Mouse (Mus musculus) lung, embryonic 15.5 days (tissue): ENCODE measurements at regions not wholly inside any gene's neighbourhood (a gene's known extent, or its start where the extent isn't known, plus 50 kb on each side); places are given as distances from the start of the nearest gene placed in this dataset.
A peak's percentile ranks its signal among the peaks of the same experiment; 100 is the strongest.
"Not testable (repeated sequence)": the region's sequence is repeated elsewhere in the genome, so short reads cannot be mapped to it uniquely, and the experiment has no call there.

Experiments
- ATAC-seq: fragments of 200-750 bp; cut with Nextera tagmentation; 2 replicates; pipeline ENCODE4 v1.8.0; 2017; ENCODE audit warnings: moderate number of reproducible peaks, borderline replicate concordance; ENCODE audit not compliant: low FRiP score, low TSS enrichment; ENCODE audit errors: extremely low read depth
- H3K27ac ChIP-seq: fragments of 300-500 bp; sonication (generic); 2 replicates; pipeline ENCODE4 v1.5.1; 2015; ENCODE audit warnings: moderate library complexity, mild to moderate bottlenecking, inconsistent platforms
- H3K27me3 ChIP-seq: fragments of 300-500 bp; sonication (generic); 2 replicates; pipeline ENCODE4 v1.6.1; 2015; ENCODE audit warnings: inconsistent platforms
- H3K36me3 ChIP-seq: fragments of 300-500 bp; sonication (generic); 2 replicates; pipeline ENCODE4 v1.6.1; 2015; ENCODE audit warnings: inconsistent platforms
- H3K4me1 ChIP-seq: fragments of 300-500 bp; sonication (generic); 2 replicates; pipeline ENCODE4 v1.6.1; 2015; ENCODE audit warnings: inconsistent platforms
- H3K4me2 ChIP-seq: fragments of 300-500 bp; sonication (generic); 2 replicates; pipeline ENCODE4 v1.6.1; 2015; ENCODE audit warnings: inconsistent platforms, mild to moderate bottlenecking, moderate library complexity
- H3K4me3 ChIP-seq: fragments of 300-500 bp; sonication (generic); 2 replicates; pipeline ENCODE4 v1.5.1; 2015; ENCODE audit warnings: mild to moderate bottlenecking, inconsistent platforms
- H3K9ac ChIP-seq: fragments of 300-500 bp; sonication (generic); 2 replicates; pipeline ENCODE4 v1.6.1; 2015; ENCODE audit warnings: inconsistent platforms
- H3K9me3 ChIP-seq: fragments of 300-500 bp; sonication (generic); 2 replicates; pipeline ENCODE4 v1.6.1; 2016; ENCODE audit warnings: inconsistent platforms
- WGBS: fragments of 180-500 bp; shearing (Covaris S2); methylation state at CpG from one replicate; pipeline ENCODE4 v1.1.7; 2015; 5-methylcytosine and 5-hydroxymethylcytosine counted together

DNA sequence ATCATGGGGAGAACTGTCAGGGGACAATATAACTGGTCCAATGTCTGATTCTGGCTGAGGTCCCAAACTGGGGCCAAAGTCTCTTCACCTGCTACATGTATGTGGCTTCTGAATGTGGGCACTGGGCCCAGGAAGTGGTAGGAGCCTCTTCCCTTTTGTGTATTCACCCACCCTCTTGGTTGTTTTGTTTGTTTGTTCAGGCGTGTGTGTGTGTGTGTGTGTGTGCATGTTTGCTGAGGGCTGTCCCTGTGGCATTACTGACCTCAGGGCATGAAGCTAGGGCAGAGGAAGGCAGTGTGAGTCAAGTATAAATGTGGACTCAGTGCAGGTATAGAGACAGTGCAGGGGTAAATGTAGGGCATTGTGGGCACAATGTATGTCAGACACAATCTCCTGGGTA is 331.3 kb upstream of the Shh start:
- Histone ChIP-seq H3K36me3 (no peaks in the 10 kb centered on the region), H3K27ac (no peak overlapping the region), H3K4me3 (no peak overlapping the region), H3K4me2 (no peak overlapping the region), H3K27me3 (no peaks in the 10 kb centered on the region), H3K9ac (no peak overlapping the region), H3K4me1 (peaks cover 13% of the 10 kb centered on the region), H3K9me3 (no peaks in the 10 kb centered on the region)
- WGBS: 45% methylated on average over 1 of the region's 1 CpGs
- no peak for ATAC-seq

- WGBS: 89% methylated on average over 6 of the region's 6 CpGs
- 0 out of 2 replicates have a peak, but pooled peaks have one; percentile 56 for ATAC-seq
- Histone ChIP-seq H3K36me3 (no peaks in the 10 kb centered on the region), H3K9me3 (no peaks in the 10 kb centered on the region), H3K9ac (no peak overlapping the region), H3K4me3 (no peak overlapping the region), H3K4me2 (no peak overlapping the region), H3K27ac (no peak overlapping the region), H3K4me1 (peaks cover 13% of the 10 kb centered on the region), H3K27me3 (no peaks in the 10 kb centered on the region)
These were observed 328.2 kb upstream of the Shh start for GRCm38 (mm10) chr5:28795130-28795758.

DNA sequence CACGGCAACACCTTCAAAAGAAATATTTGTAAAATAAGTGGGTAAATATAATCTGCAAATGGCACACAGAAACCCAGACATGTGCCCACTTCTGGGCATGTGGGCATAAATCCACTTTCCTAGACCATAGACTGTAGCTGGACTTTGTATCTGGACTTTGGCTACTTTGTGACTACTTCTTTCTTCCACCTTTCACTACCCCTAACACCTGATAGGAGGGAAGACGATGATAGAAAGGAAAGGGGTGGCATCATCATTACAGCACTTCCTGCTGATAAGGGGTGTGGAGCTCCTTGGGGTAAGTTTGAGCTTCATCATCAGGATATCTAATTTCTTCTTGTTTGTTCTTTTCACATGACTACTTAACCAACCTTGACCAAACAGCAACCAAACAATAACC is 326.7 kb upstream of the Shh start:
- H3K4me2 ChIP-seq: no peak overlapping the region
- no peak overlapping the region for H3K27ac ChIP-seq
- no peak for ATAC-seq
- H3K9ac ChIP-seq: no peak overlapping the region
- no peaks in the 10 kb centered on the region for H3K9me3 ChIP-seq
- no peaks in the 10 kb centered on the region for H3K36me3 ChIP-seq
- H3K27me3 ChIP-seq: no peaks in the 10 kb centered on the region
- H3K4me3 ChIP-seq: no peak overlapping the region
- 59% methylated on average over 2 of the region's 2 CpGs for WGBS
- 0 out of 2 replicates have a peak, but pooled peaks cover 1% of the 10 kb centered on the region for H3K4me1 ChIP-seq

DNA sequence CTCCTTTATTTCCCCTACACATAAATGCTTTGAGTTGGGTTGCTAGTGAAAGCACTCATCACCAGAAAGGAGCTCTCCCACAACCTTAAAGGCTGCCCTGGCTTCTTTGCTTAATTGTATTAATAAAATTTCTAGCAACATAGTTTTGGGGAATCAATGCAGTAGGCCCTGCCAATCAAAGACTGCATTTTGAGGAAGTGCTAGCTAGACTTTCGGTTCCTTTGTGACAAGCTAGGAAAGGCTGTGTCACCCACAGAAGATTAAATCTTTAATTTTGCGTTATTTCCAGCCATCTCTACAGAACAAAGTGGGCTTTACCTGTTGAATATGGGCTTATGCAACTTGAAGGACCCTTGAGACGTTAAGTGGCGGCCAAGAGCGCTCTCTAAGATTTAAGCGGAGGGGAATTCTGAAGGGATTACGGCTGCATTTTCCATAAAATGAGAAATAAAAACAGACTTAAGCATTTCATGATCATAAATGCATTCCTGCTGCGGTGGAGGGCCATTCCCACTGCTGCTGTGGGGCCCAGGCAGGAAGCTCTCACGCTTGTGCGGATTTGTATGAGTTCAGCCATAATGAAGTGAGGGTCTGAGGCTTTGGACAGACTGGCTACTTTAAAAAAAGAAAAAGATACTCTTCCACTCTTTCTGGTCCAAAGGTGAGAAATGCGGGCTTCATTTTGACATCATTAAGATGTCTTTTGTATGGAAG is 318.4 kb upstream of the Shh start:
- H3K4me2 ChIP-seq: no peak overlapping the region

DNA sequence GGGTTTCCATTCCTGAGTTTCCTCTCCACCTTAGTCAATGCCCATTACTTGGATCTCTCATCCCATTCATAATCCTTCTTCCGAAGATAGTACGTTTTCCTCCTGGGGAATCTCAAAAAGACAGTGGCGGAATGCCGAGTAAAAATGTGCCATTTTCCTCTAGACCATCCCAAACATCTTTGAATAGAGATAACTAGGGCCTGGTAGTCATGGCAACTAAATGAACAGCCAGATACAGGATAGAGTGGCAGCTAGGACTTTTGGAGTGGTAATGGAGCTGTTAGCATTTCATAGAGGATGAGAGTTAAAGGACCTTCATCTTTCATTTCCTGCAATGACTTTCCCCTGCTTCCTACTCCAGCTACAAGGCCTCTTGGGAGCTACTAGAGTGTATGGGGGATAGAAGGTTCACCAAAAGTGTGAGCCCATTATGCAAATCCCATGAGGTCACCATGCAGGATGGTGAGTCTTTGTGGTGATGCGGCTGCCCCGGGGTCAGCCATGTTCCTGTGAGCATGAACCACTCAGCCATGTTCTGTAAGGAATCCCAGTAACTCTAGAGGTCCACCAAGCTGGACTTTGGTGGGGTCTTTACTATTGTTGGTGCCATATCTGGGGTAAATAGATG is 317.4 kb upstream of the Shh start:
- 91% methylated on average over 6 of the region's 6 CpGs for WGBS
- Histone ChIP-seq H3K4me3 (no peak overlapping the region), H3K36me3 (no peaks in the 10 kb centered on the region), H3K4me2 (no peak overlapping the region), H3K27ac (no peak overlapping the region), H3K9me3 (no peaks in the 10 kb centered on the region), H3K4me1 (peaks cover 11% of the 10 kb centered on the region; the same call in 1 of the 2 replicates), H3K27me3 (no peaks in the 10 kb centered on the region), H3K9ac (no peak overlapping the region)
- no peak for ATAC-seq

More for the DNA sequence above, 318.4 kb upstream of the Shh start:
- Histone ChIP-seq H3K9me3 (no peaks in the 10 kb centered on the region), H3K27ac (peak overlapping the region; percentile 69), H3K4me1 (peaks cover 11% of the 10 kb centered on the region; the same call in 1 of the 2 replicates), H3K9ac (no peak overlapping the region), H3K36me3 (no peaks in the 10 kb centered on the region), H3K27me3 (no peaks in the 10 kb centered on the region), H3K4me3 (no peak overlapping the region)
- ATAC-seq: peak; percentile 49; the same call in 1 of the 2 replicates
- 37% methylated on average over 11 of the region's 11 CpGs for WGBS

GRCm38 (mm10) chr5:28775648-28776359 is 308.7 kb upstream of the Shh start:
- H3K4me3 ChIP-seq: no peak overlapping the region
- no peak overlapping the region for H3K27ac ChIP-seq
- H3K36me3 ChIP-seq: no peaks in the 10 kb centered on the region
- H3K4me1 ChIP-seq: no peaks in the 10 kb centered on the region
- H3K9me3 ChIP-seq: no peaks in the 10 kb centered on the region
- H3K9ac ChIP-seq: no peak overlapping the region
- ATAC-seq: no peak
- no peak overlapping the region for H3K4me2 ChIP-seq
- WGBS: 86% methylated on average over 2 of the region's 2 CpGs
- no peaks in the 10 kb centered on the region for H3K27me3 ChIP-seq

GRCm38 (mm10) chr5:28771796-28772195 is 304.7 kb upstream of the Shh start:
- no peak overlapping the region for H3K4me2 ChIP-seq
- H3K4me3 ChIP-seq: no peak overlapping the region
- no peak overlapping the region for H3K27ac ChIP-seq
- ATAC-seq: no peak
- H3K9me3 ChIP-seq: no peaks in the 10 kb centered on the region
- H3K27me3 ChIP-seq: no peaks in the 10 kb centered on the region
- whole genome bisulfite sequencing: 87% methylated on average over 1 of the region's 1 CpGs
- H3K4me1 ChIP-seq: no peaks in the 10 kb centered on the region
- H3K36me3 ChIP-seq: no peaks in the 10 kb centered on the region
- no peak overlapping the region for H3K9ac ChIP-seq

DNA sequence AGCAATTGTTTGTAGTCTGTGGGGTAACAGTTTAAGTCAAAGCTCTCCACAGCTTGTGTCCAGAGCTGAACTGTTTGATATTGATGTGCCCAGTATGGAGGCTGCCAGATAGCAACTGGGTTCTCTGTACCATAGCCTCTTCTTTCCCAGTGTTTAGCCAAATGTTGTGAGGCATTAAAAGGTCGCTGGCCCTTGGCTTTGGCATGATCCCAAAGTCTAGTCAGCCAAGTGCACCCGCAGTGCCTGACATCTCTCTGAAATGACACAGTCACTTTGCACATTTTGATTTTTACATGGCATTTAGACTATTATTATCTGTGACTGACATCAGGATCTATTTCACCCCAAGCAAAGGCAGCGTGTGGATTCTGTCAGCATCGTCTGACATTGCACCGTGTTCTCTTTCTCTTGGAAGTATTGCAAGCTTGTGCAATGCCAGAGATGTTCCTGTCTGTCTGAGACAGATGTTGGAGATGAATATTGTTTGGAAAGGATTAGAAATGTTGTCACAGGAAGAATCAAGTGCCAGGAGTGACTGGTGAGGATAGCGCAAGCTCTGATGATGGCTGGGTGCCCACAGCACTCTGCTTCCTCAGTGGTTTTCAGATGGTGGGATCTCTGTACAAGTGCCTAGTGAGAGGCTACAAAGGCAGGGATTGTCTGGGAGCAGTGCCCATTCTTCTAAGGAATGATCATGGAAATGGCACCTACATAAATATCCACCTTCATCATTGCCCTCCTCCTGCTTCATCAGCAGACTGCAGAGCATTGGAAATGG is 289.3 kb upstream of the Shh start:
- no peaks in the 10 kb centered on the region for H3K27me3 ChIP-seq
- H3K4me2 ChIP-seq: no peak overlapping the region
- WGBS: 64% methylated on average over 6 of the region's 6 CpGs
- no peak overlapping the region for H3K27ac ChIP-seq
- no peak for ATAC-seq
- H3K9ac ChIP-seq: no peak overlapping the region
- H3K36me3 ChIP-seq: no peaks in the 10 kb centered on the region
- no peaks in the 10 kb centered on the region for H3K9me3 ChIP-seq
- no peaks in the 10 kb centered on the region for H3K4me1 ChIP-seq
- H3K4me3 ChIP-seq: no peak overlapping the region

DNA sequence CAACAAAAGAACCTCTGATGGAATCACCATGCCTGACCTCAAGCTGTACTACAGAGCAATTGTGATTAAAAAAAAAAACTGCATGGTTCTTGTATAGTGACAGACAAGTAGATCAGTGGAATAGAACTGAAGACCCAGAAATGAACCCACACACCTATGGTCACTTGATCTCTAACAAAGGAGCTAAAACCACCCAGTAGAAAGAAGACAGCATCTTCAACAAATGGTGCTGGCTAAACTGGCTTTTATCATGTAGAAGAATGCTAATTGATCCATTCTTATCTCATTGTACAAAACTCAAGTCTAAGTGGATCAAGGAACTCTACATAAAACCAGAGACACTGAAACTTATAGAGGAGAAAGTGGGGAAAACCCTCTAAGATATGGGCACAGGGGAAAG is 284.8 kb upstream of the Shh start:
- not testable (repeated sequence) for H3K9ac ChIP-seq, H3K4me1 ChIP-seq, H3K27me3 ChIP-seq, H3K9me3 ChIP-seq, H3K4me3 ChIP-seq, H3K27ac ChIP-seq, H3K4me2 ChIP-seq, H3K36me3 ChIP-seq, ATAC-seq

- Histone ChIP-seq H3K9ac (no peak overlapping the region), H3K27me3 (no peaks in the 10 kb centered on the region), H3K4me2 (no peak overlapping the region), H3K36me3 (no peaks in the 10 kb centered on the region), H3K4me3 (no peak overlapping the region), H3K4me1 (no peaks in the 10 kb centered on the region), H3K27ac (no peak overlapping the region), H3K9me3 (no peaks in the 10 kb centered on the region)
- 75% methylated on average over 3 of the region's 3 CpGs for WGBS
- ATAC-seq: no peak
These were observed 267.7 kb upstream of the Shh start for GRCm38 (mm10) chr5:28734768-28735167.

DNA sequence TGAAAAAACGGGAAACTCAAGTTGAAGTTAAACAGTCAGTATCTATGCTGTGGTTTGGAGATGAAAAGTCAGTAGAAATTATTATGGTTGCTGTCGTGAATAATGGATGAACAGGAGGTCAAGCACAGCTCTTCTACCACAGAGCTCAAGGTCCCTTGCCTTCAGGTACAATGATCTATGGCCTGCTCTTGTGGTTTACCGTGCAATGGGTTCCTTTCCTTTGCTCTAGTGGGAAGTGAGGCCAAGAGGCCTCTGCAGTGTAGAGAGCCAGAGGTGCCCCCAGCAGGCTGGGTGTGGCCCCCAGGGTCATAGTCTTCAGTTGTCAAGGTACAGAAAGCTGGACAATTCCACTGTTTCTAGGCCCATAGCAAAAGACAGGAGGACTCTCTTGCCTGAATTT is 255.0 kb upstream of the Shh start:
- 48% methylated on average over 3 of the region's 3 CpGs for WGBS
- no peaks in the 10 kb centered on the region for H3K27me3 ChIP-seq

More for the DNA sequence above, 255.0 kb upstream of the Shh start:
- Histone ChIP-seq H3K9me3 (no peaks in the 10 kb centered on the region), H3K4me2 (no peak overlapping the region), H3K9ac (no peak overlapping the region), H3K36me3 (no peaks in the 10 kb centered on the region), H3K4me3 (no peak overlapping the region), H3K27ac (no peak overlapping the region), H3K4me1 (no peaks in the 10 kb centered on the region)
- ATAC-seq: no peak
